Mouse (Mus musculus): Measurements from ENCODE around the gene 4930404H24Rik. TPM values are rescaled to one million over a fixed set of nuclear protein-coding genes. Genes with fewer than 3 reads are reported as not detected.

The 4930404H24Rik gene
- total RNA-seq, 1 experiment = not detected

GRCm38 (mm10) chr2:153445137-153446016 lies 47.2 kb upstream of the 4930404H24Rik start:
- in situ Hi-C loops (cut with MboI; ENCODE audit: low sequenced_read_pairs in 2 of 2, unreplicated experiment in 2 of 2) = no loop called here
- Histone ChIP-seq H3K4me1 (ENCODE audit: control insufficient read depth in 2 of 2, insufficient read depth in 2 of 2, low read length in 2 of 2, poor library complexity in 1 of 2) (peaks cover 0 to 17% of the 10 kb centered on the region in 2 experiments; a peak in 2 of 4 replicates), H3K9ac (ENCODE audit: insufficient read depth, low read depth, low read length, poor library complexity, severe bottlenecking) (peak overlapping the region; percentile 72), H3K4me3 (ENCODE audit: insufficient read depth in 1 of 2, low read depth in 1 of 2, low read length in 2 of 2, poor library complexity in 1 of 2, severe bottlenecking in 1 of 2) (peak overlapping the region; percentile 63 to 77), H3K36me3 (ENCODE audit: control insufficient read depth, insufficient read depth, low read length, poor library complexity, severe bottlenecking) (no peaks in the 10 kb centered on the region), H3K27ac (ENCODE audit: insufficient read depth, low read depth, low read length, poor library complexity, severe bottlenecking) (no peak overlapping the region; the same call in 1 of the 2 replicates), H3K9me3 (ENCODE audit: control insufficient read depth, insufficient read depth, low read depth, low read length) (no peaks in the 10 kb centered on the region)
- DNase-seq (ENCODE audit: low read depth, low spot score) = no peak
- TF ChIP-seq ZNF384 (IDR thresholded peaks at IDR 0.05; ENCODE audit: low read depth, low read length) = no peak
- no peak for TF ChIP-seq MAFK (IDR thresholded peaks at IDR 0.05; ENCODE audit: insufficient read depth, low read depth, low read length)
- TF ChIP-seq CHD2 (IDR thresholded peaks at IDR 0.05; ENCODE audit: low read depth, low read length) = no peak
- TF ChIP-seq HCFC1 (IDR thresholded peaks at IDR 0.05; ENCODE audit: borderline replicate concordance, insufficient read depth, low read length) = no peak
- TF ChIP-seq ZC3H11A (IDR thresholded peaks at IDR 0.05; ENCODE audit: borderline replicate concordance, low read depth, low read length) = no peak

- H3K4me3 ChIP-seq (ENCODE audit: insufficient read depth in 1 of 2, low read depth in 1 of 2, low read length in 2 of 2, poor library complexity in 1 of 2, severe bottlenecking in 1 of 2) = peak overlapping the region; percentile 63 to 77
- TF ChIP-seq ZC3H11A (IDR thresholded peaks at IDR 0.05; ENCODE audit: borderline replicate concordance, low read depth, low read length) (no peak), CHD2 (IDR thresholded peaks at IDR 0.05; ENCODE audit: low read depth, low read length) (no peak), MAFK (IDR thresholded peaks at IDR 0.05; ENCODE audit: insufficient read depth, low read depth, low read length) (no peak), ZNF384 (IDR thresholded peaks at IDR 0.05; ENCODE audit: low read depth, low read length) (no peak), HCFC1 (IDR thresholded peaks at IDR 0.05; ENCODE audit: borderline replicate concordance, insufficient read depth, low read length) (no peak)
- DNase-seq (ENCODE audit: low read depth, low spot score) = peak; percentile 69
- no peaks in the 10 kb centered on the region for H3K36me3 ChIP-seq (ENCODE audit: control insufficient read depth, insufficient read depth, low read length, poor library complexity, severe bottlenecking)
- peaks cover 0 to 13% of the 10 kb centered on the region in 2 experiments; a peak in 2 of 4 replicates for H3K4me1 ChIP-seq (ENCODE audit: control insufficient read depth in 2 of 2, insufficient read depth in 2 of 2, low read length in 2 of 2, poor library complexity in 1 of 2)
- in situ Hi-C loops (cut with MboI; ENCODE audit: low sequenced_read_pairs in 2 of 2, unreplicated experiment in 2 of 2) = no loop called here
- no peak overlapping the region; the same call in 1 of the 2 replicates for H3K9ac ChIP-seq (ENCODE audit: insufficient read depth, low read depth, low read length, poor library complexity, severe bottlenecking)
- H3K27ac ChIP-seq (ENCODE audit: insufficient read depth, low read depth, low read length, poor library complexity, severe bottlenecking) = no peak overlapping the region
- no peaks in the 10 kb centered on the region for H3K9me3 ChIP-seq (ENCODE audit: control insufficient read depth, insufficient read depth, low read depth, low read length)
Measured at GRCm38 (mm10) chr2:153446017-153446408, 46.6 kb upstream of the 4930404H24Rik start.

- no peak for DNase-seq (ENCODE audit: low read depth, low spot score)
- no peak for TF ChIP-seq ZC3H11A (IDR thresholded peaks at IDR 0.05; ENCODE audit: borderline replicate concordance, low read depth, low read length)
- no peak for TF ChIP-seq ZNF384 (IDR thresholded peaks at IDR 0.05; ENCODE audit: low read depth, low read length)
- TF ChIP-seq HCFC1 (IDR thresholded peaks at IDR 0.05; ENCODE audit: borderline replicate concordance, insufficient read depth, low read length) = no peak
- TF ChIP-seq MAFK (IDR thresholded peaks at IDR 0.05; ENCODE audit: insufficient read depth, low read depth, low read length) = no peak
- no peak for TF ChIP-seq CHD2 (IDR thresholded peaks at IDR 0.05; ENCODE audit: low read depth, low read length)
- H3K4me1 ChIP-seq (ENCODE audit: control insufficient read depth in 2 of 2, insufficient read depth in 2 of 2, low read length in 2 of 2, poor library complexity in 1 of 2) = peaks cover 0 to 10% of the 10 kb centered on the region in 2 experiments; a peak in 2 of 4 replicates
- no peaks in the 10 kb centered on the region for H3K36me3 ChIP-seq (ENCODE audit: control insufficient read depth, insufficient read depth, low read length, poor library complexity, severe bottlenecking)
- no peak overlapping the region for H3K27ac ChIP-seq (ENCODE audit: insufficient read depth, low read depth, low read length, poor library complexity, severe bottlenecking)
- H3K4me3 ChIP-seq (ENCODE audit: insufficient read depth in 1 of 2, low read depth in 1 of 2, low read length in 2 of 2, poor library complexity in 1 of 2, severe bottlenecking in 1 of 2) = no peak overlapping the region
- in situ Hi-C loops (cut with MboI; ENCODE audit: low sequenced_read_pairs in 2 of 2, unreplicated experiment in 2 of 2) = no loop called here
- H3K9ac ChIP-seq (ENCODE audit: insufficient read depth, low read depth, low read length, poor library complexity, severe bottlenecking) = no peak overlapping the region
- no peaks in the 10 kb centered on the region for H3K9me3 ChIP-seq (ENCODE audit: control insufficient read depth, insufficient read depth, low read depth, low read length)
Measured at GRCm38 (mm10) chr2:153446476-153446875, 46.1 kb upstream of the 4930404H24Rik start.

- H3K9ac ChIP-seq (ENCODE audit: insufficient read depth, low read depth, low read length, poor library complexity, severe bottlenecking) = no peak overlapping the region
- H3K9me3 ChIP-seq (ENCODE audit: control insufficient read depth, insufficient read depth, low read depth, low read length) = no peaks in the 10 kb centered on the region
- no peak for DNase-seq (ENCODE audit: low read depth, low spot score)
- H3K4me1 ChIP-seq (ENCODE audit: control insufficient read depth in 2 of 2, insufficient read depth in 2 of 2, low read length in 2 of 2, poor library complexity in 1 of 2) = peaks cover 0 to under 1% of the 10 kb centered on the region in 2 experiments; a peak in 1 of 4 replicates
- TF ChIP-seq ZNF384 (IDR thresholded peaks at IDR 0.05; ENCODE audit: low read depth, low read length) (no peak), MAFK (IDR thresholded peaks at IDR 0.05; ENCODE audit: insufficient read depth, low read depth, low read length) (no peak), CHD2 (IDR thresholded peaks at IDR 0.05; ENCODE audit: low read depth, low read length) (no peak), HCFC1 (IDR thresholded peaks at IDR 0.05; ENCODE audit: borderline replicate concordance, insufficient read depth, low read length) (no peak), ZC3H11A (IDR thresholded peaks at IDR 0.05; ENCODE audit: borderline replicate concordance, low read depth, low read length) (no peak)
- in situ Hi-C loops (cut with MboI; ENCODE audit: low sequenced_read_pairs in 2 of 2, unreplicated experiment in 2 of 2) = no loop called here
- no peaks in the 10 kb centered on the region for H3K36me3 ChIP-seq (ENCODE audit: control insufficient read depth, insufficient read depth, low read length, poor library complexity, severe bottlenecking)
- H3K4me3 ChIP-seq (ENCODE audit: insufficient read depth in 1 of 2, low read depth in 1 of 2, low read length in 2 of 2, poor library complexity in 1 of 2, severe bottlenecking in 1 of 2) = no peak overlapping the region
- H3K27ac ChIP-seq (ENCODE audit: insufficient read depth, low read depth, low read length, poor library complexity, severe bottlenecking) = no peak overlapping the region
Measured at GRCm38 (mm10) chr2:153447719-153448118, 44.9 kb upstream of the 4930404H24Rik start.
